Mouse (Mus musculus) adrenal gland, adult 18-20 months (tissue): ENCODE measurements around the gene Ppat. TPM values are rescaled to one million over a fixed set of nuclear protein-coding genes. Genes with fewer than 3 reads are reported as not detected.
"Not testable (repeated sequence)": the region's sequence is repeated elsewhere in the genome, so short reads cannot be mapped to it uniquely, and the experiment has no call there.

Experiments used
- DNase-seq, 2 experiments: peaks; one replicate each; pipeline ENCODE4 v3.0.0; 2021 to 2022; ENCODE audit warnings: low spot score in 2 of 2
- long read RNA-seq, 2 experiments: library from polyadenylated mRNA; stranded (forward); transcript quantifications; one replicate each; pipeline ENCODE4 v2.0.0; 2021
- total RNA-seq, 2 experiments: library from RNA; stranded (reverse); gene quantifications; 1 replicate in 1 of 2; 2 replicates in 1 of 2; pipeline ENCODE4 v1.2.3; 2021

Gene Ppat
- total RNA-seq: 10 to 100 TPM; 12.2 to 15.3 TPM
- long read RNA-seq, experiment 1, transcript Ppat-202 (11 exons, 3,981 nt): major isoform, 15 of 16 reads
- long read RNA-seq, experiment 1, partial matches to known transcripts: 0 of 16 reads
- long read RNA-seq, experiment 1, other reads (novel, unspliced or antisense): 1 of 16 reads
- long read RNA-seq, experiment 2, transcript Ppat-202 (11 exons, 3,981 nt): major isoform, 29 of 36 reads
- long read RNA-seq, experiment 2, partial matches to known transcripts: 6 of 36 reads
- long read RNA-seq, experiment 2, other reads (novel, unspliced or antisense): 1 of 36 reads

GRCm38 (mm10) chr5:76951106-76952027 is at the start of gene Ppat, which contains the start of gene Paics:
Ppat (minus strand) TSS chr5:76951578.
Paics (plus strand) TSS chr5:76951307.
- peak; percentile 95 to 97 for DNase-seq

GRCm38 (mm10) chr5:76998416-76998815 is 47.0 kb upstream of the Ppat start:
- no peak for DNase-seq

GRCm38 (mm10) chr5:76993174-76993814 is 41.9 kb upstream of the Ppat start:
- no peak for DNase-seq

- no peak for DNase-seq
Observed at GRCm38 (mm10) chr5:76990789-76991188, 39.4 kb upstream of the Ppat start.

- DNase-seq: no peak
Observed at GRCm38 (mm10) chr5:76984015-76984414, 32.6 kb upstream of the Ppat start.

- DNase-seq: no peak
Observed at GRCm38 (mm10) chr5:76975736-76976135, 24.4 kb upstream of the Ppat start.

- DNase-seq: peak; percentile 79 to 82
Observed at GRCm38 (mm10) chr5:76974554-76975285, 23.3 kb upstream of the Ppat start, which contains the start of gene Srp72. Srp72 (plus strand) TSS chr5:76974683.

GRCm38 (mm10) chr5:76974207-76974553 is 22.8 kb upstream of the Ppat start:
- DNase-seq: no peak

GRCm38 (mm10) chr5:76973488-76973887 is 22.1 kb upstream of the Ppat start:
- no peak for DNase-seq

- not testable (repeated sequence) for DNase-seq
Observed at GRCm38 (mm10) chr5:76971115-76971514, 19.7 kb upstream of the Ppat start.

- no peak for DNase-seq
Observed at GRCm38 (mm10) chr5:76969250-76969649, 17.9 kb upstream of the Ppat start.

GRCm38 (mm10) chr5:76964651-76965050 is 13.3 kb upstream of the Ppat start:
- no peak for DNase-seq

GRCm38 (mm10) chr5:76962545-76962944 is 11.2 kb upstream of the Ppat start:
- DNase-seq: peak; percentile 27 to 40

- no peak for DNase-seq
Observed at GRCm38 (mm10) chr5:76959587-76959986, 8.2 kb upstream of the Ppat start.

GRCm38 (mm10) chr5:76957954-76958353 is 6.6 kb upstream of the Ppat start:
- no peak for DNase-seq

- DNase-seq: no peak
Observed at GRCm38 (mm10) chr5:76955474-76955873, 4.1 kb upstream of the Ppat start.

GRCm38 (mm10) chr5:76954271-76954900 is 3.0 kb upstream of the Ppat start:
- DNase-seq: no peak

- no peak for DNase-seq
Observed at GRCm38 (mm10) chr5:76953794-76954193, 2.4 kb upstream of the Ppat start.

- no peak for DNase-seq
Observed at GRCm38 (mm10) chr5:76952112-76953040, 998 bp upstream of the Ppat start.
